Mouse (Mus musculus) hindbrain, postnatal 0 days (tissue): ENCODE measurements around the gene Tanc1. TPM values are rescaled to one million over a fixed set of nuclear protein-coding genes. Genes with fewer than 3 reads are reported as not detected.
A peak's percentile ranks its signal among the peaks of the same experiment; 100 is the strongest.

Source experiments
- ATAC-seq: fragments of 200-750 bp; cut with Nextera tagmentation; 2 replicates; pipeline ENCODE4 v1.8.0; 2017; ENCODE audit warnings: mild to moderate bottlenecking, moderate TSS enrichment, moderate library complexity
- DNase-seq: peaks from one replicate; pipeline ENCODE4 v3.0.0-alpha.2; 2015; ENCODE audit warnings: low spot score
- H3K27ac ChIP-seq: fragments of 300-500 bp; sonication (generic); 2 replicates; pipeline ENCODE4 v1.5.1; 2014; ENCODE audit warnings: mild to moderate bottlenecking
- H3K27me3 ChIP-seq: fragments of 300-500 bp; sonication (generic); 2 replicates; pipeline ENCODE4 v1.6.1; 2014; ENCODE audit warnings: low read length, mixed read lengths; ENCODE audit not compliant: insufficient read depth
- H3K36me3 ChIP-seq: fragments of 300-500 bp; sonication (generic); 2 replicates; pipeline ENCODE4 v1.6.1; 2014; ENCODE audit warnings: low read length, mixed read lengths; ENCODE audit not compliant: insufficient read depth
- H3K4me1 ChIP-seq: fragments of 300-500 bp; sonication (generic); 2 replicates; pipeline ENCODE4 v1.6.1; 2014; ENCODE audit warnings: antibody characterized with exemption, low read length, mixed read lengths; ENCODE audit not compliant: insufficient read depth
- H3K4me2 ChIP-seq: fragments of 300-500 bp; sonication (generic); 2 replicates; pipeline ENCODE4 v1.6.1; 2014; ENCODE audit warnings: low read depth, mild to moderate bottlenecking, low read length, moderate library complexity, mixed read lengths
- H3K4me3 ChIP-seq: fragments of 300-500 bp; sonication (generic); 2 replicates; pipeline ENCODE4 v1.5.1; 2014; ENCODE audit warnings: low read length
- H3K9ac ChIP-seq: fragments of 300-500 bp; sonication (generic); replicated peaks from 2 replicates; pipeline ENCODE4 v1.6.1; 2014; ENCODE audit warnings: mild to moderate bottlenecking, low read length, moderate library complexity, mixed read lengths
- H3K9me3 ChIP-seq: fragments of 300-500 bp; sonication (generic); 2 replicates; pipeline ENCODE4 v1.6.1; 2016; ENCODE audit warnings: low read length, mixed read lengths
- CTCF ChIP-seq: IDR thresholded peaks from 2 replicates; pipeline ENCODE4 v1.5.1; 2016; ENCODE audit warnings: antibody characterized with exemption, control low read depth, low read depth
- WGBS: fragments of 180-500 bp; shearing (Covaris S2); extraction: QIAGEN DNeasy Blood & Tissue Kit; methylation state at CpG from one replicate; pipeline ENCODE4 v1.1.7; 2014; 5-methylcytosine and 5-hydroxymethylcytosine counted together
- polyA plus RNA-seq: library from polyadenylated mRNA; unstranded; fragments of >200 nt; fragmentation: Nextera tagmentation; extraction: Ambion mirVana; gene quantifications from 2 replicates; pipeline ENCODE4 v1.2.1, GENCODE M21; 2015
- total RNA-seq: library from RNA; depleted of rRNA; stranded (reverse); fragments of >200 nt; gene quantifications from 2 replicates; pipeline ENCODE4 v1.2.3, GENCODE M21; 2014

The Tanc1 gene
- total and polyA plus RNA-seq, 2 experiments from 2014 or later = 4.2 to 12.1 TPM

- TF ChIP-seq CTCF = no peak
- peak; percentile 56; the same call in 1 of the 2 replicates for ATAC-seq
- no peaks in the 10 kb centered on the region for H3K27me3 ChIP-seq
- H3K4me2 ChIP-seq = no peak overlapping the region
- no peak overlapping the region for H3K9ac ChIP-seq
- peak; percentile 7 for DNase-seq
- no peaks in the 10 kb centered on the region for H3K9me3 ChIP-seq
- 54% methylated on average over 24 of the region's 24 CpGs for WGBS
- no peak overlapping the region for H3K4me3 ChIP-seq
- H3K4me1 ChIP-seq = no peaks in the 10 kb centered on the region
- no peaks in the 10 kb centered on the region for H3K36me3 ChIP-seq
- H3K27ac ChIP-seq = no peak overlapping the region
Observed at GRCm38 (mm10) chr2:59718601-59719416, 107.0 kb downstream of the Tanc1 start.

DNA sequence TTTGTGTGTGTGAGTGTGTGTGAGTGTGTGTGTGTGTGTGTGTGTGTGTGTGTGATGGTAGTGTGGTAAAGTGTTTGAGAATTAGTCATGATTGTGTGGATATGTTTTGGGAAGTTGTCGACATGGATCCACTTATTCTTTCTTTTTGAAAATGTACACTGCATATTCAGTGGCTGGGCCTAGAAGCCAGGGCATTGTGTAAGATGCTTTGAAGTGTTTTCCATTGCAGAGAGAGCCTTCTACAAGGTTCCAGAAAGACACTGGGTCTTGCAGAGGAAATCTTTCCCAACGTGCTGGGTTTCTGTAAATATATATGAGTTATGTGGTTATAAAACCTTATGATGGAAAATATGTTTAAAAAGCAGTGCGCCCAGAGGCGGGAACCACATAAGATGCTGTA, 108.0 kb downstream of the Tanc1 start:
- no peak overlapping the region for H3K27ac ChIP-seq
- no peaks in the 10 kb centered on the region for H3K27me3 ChIP-seq
- H3K36me3 ChIP-seq = no peaks in the 10 kb centered on the region
- no peak for ATAC-seq
- H3K4me1 ChIP-seq = no peaks in the 10 kb centered on the region
- DNase-seq = no peak
- no peaks in the 10 kb centered on the region for H3K9me3 ChIP-seq
- no peak overlapping the region for H3K4me3 ChIP-seq
- H3K9ac ChIP-seq = no peak overlapping the region
- no peak overlapping the region for H3K4me2 ChIP-seq
- no peak for TF ChIP-seq CTCF
- 78% methylated on average over 4 of the region's 4 CpGs for WGBS

DNA sequence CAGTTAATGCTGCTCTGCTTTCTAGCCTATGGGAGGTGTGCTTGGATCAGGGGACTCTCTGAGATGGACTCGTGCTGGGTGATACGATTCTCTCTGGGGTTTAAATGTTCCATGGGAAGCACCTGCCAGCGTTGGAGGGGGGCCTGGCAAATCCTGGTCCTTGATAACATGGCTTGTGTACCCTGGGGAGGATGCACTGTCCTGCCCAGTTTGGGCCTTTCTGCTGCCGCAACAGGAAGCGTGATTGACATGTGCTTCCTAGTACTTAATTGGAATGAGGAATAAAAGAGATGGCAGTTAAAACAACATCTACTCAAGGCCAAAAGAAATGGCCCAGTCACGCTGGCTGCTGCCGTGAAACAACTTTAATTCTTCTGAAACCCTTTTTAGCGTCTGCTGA, 109.3 kb downstream of the Tanc1 start:
- Histone ChIP-seq H3K9me3 (no peaks in the 10 kb centered on the region), H3K4me3 (no peak overlapping the region), H3K9ac (no peak overlapping the region), H3K27ac (no peak overlapping the region), H3K27me3 (no peaks in the 10 kb centered on the region), H3K4me2 (no peak overlapping the region), H3K36me3 (no peaks in the 10 kb centered on the region), H3K4me1 (no peaks in the 10 kb centered on the region)
- no peak for TF ChIP-seq CTCF
- ATAC-seq = no peak
- DNase-seq = no peak
- WGBS = 32% methylated on average over 8 of the region's 8 CpGs

GRCm38 (mm10) chr2:59721758-59722157, 109.9 kb downstream of the Tanc1 start:
- Histone ChIP-seq H3K9me3 (no peaks in the 10 kb centered on the region), H3K4me1 (no peaks in the 10 kb centered on the region), H3K27ac (no peak overlapping the region), H3K4me2 (no peak overlapping the region), H3K9ac (no peak overlapping the region), H3K27me3 (no peaks in the 10 kb centered on the region), H3K36me3 (no peaks in the 10 kb centered on the region), H3K4me3 (no peak overlapping the region)
- DNase-seq = no peak
- WGBS = 50% methylated on average over 5 of the region's 5 CpGs
- no peak for ATAC-seq
- TF ChIP-seq CTCF = no peak

GRCm38 (mm10) chr2:59723311-59723710, 111.5 kb downstream of the Tanc1 start:
- ATAC-seq (no peak), DNase-seq (no peak)
- Histone ChIP-seq H3K4me1 (no peaks in the 10 kb centered on the region), H3K9me3 (no peaks in the 10 kb centered on the region), H3K4me3 (no peak overlapping the region), H3K27me3 (no peaks in the 10 kb centered on the region), H3K9ac (no peak overlapping the region), H3K4me2 (no peak overlapping the region), H3K27ac (no peak overlapping the region), H3K36me3 (no peaks in the 10 kb centered on the region)
- no peak for TF ChIP-seq CTCF
- 88% methylated on average over 5 of the region's 5 CpGs for WGBS

DNA sequence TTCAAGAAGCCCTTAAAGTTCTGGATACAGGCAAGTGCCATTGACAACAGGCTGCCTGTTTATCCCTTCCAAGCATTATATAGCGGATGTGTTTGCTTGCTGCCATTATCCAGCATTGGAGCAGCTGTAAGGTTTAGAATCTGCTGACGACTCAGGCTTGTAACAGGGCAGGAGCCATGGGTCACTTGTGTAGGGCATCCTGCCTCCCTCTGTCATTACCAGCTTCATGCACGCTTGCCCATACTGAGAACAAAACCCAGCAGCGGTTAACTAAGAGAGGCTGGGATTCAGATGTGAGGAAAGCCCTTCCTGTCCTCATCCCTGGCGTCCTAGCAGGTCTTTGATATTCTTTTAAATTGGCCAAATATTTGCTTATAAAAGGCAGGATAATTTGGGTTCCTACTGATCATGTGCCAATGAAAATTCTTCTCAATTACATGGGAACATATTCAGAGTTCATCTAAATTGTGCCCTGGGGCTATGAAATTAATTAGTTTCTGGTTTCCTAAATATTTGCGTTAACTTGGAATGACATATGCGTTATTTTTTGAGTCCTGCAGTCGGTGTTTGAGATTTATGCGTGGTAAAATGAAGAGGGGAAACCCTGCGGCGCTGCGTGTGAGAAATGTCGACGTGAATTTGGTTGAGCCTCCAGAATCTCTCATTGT, 113.8 kb downstream of the Tanc1 start:
- H3K4me3 ChIP-seq = no peak overlapping the region
- no peak for TF ChIP-seq CTCF
- H3K4me1 ChIP-seq = no peaks in the 10 kb centered on the region
- no peaks in the 10 kb centered on the region for H3K27me3 ChIP-seq
- no peak overlapping the region for H3K27ac ChIP-seq
- H3K9ac ChIP-seq = no peak overlapping the region
- no peaks in the 10 kb centered on the region for H3K9me3 ChIP-seq
- DNase-seq (no peak), ATAC-seq (no peak)
- H3K4me2 ChIP-seq = no peak overlapping the region
- 65% methylated on average over 14 of the region's 14 CpGs for WGBS
- no peaks in the 10 kb centered on the region for H3K36me3 ChIP-seq

DNA sequence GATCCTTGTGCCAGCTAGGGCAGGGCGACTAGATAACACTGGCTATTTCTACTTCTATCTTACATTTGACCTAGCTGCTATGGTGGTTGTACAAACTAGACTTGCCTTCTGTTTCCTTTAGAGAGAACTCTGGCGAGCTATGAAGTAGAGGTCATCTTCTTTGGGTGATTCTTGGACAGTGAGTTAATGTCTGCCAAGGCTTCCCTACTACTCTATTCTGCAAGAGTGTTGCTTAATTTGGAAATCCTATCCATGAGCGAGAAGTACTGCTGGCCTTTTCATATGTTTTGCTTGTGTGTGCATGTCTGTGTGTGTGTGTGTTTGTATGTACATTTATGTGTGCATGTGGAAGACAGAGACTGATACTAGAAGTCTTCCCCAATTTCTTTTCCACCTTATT, 120.0 kb downstream of the Tanc1 start:
- no peak for DNase-seq
- Histone ChIP-seq H3K4me3 (no peak overlapping the region), H3K27ac (no peak overlapping the region), H3K27me3 (no peaks in the 10 kb centered on the region), H3K9ac (no peak overlapping the region), H3K4me2 (no peak overlapping the region), H3K36me3 (no peaks in the 10 kb centered on the region), H3K9me3 (no peaks in the 10 kb centered on the region), H3K4me1 (peaks cover 6% of the 10 kb centered on the region)
- TF ChIP-seq CTCF = no peak
- no peak for ATAC-seq
- 87% methylated on average over 3 of the region's 3 CpGs for WGBS
